Mouse (Mus musculus) forebrain, embryonic 16.5 days (tissue): ENCODE measurements around the gene Rcn3. TPM values are rescaled to one million over a fixed set of nuclear protein-coding genes. Genes with fewer than 3 reads are reported as not detected.

Experiments
- ATAC-seq: fragments of 200-750 bp; cut with Nextera tagmentation; 2 replicates; pipeline ENCODE4 v1.8.0; 2017; ENCODE audit warnings: mild to moderate bottlenecking, moderate library complexity
- H3K27ac ChIP-seq: fragments of 300-500 bp; sonication (generic); 2 replicates; pipeline ENCODE4 v1.5.1; 2014; ENCODE audit warnings: low read length, control low read depth
- H3K27me3 ChIP-seq: fragments of 300-500 bp; sonication (generic); replicated peaks from 2 replicates; pipeline ENCODE4 v1.6.1; 2014; ENCODE audit warnings: low read length; ENCODE audit not compliant: control insufficient read depth, insufficient read depth
- H3K36me3 ChIP-seq: fragments of 300-500 bp; sonication (generic); 2 replicates; pipeline ENCODE4 v1.6.1; 2014; ENCODE audit not compliant: control insufficient read depth, insufficient read depth
- H3K4me1 ChIP-seq: fragments of 300-500 bp; sonication (generic); replicated peaks from 2 replicates; pipeline ENCODE4 v1.6.1; 2014; ENCODE audit warnings: low read length; ENCODE audit not compliant: control insufficient read depth, insufficient read depth
- H3K4me2 ChIP-seq: fragments of 300-500 bp; sonication (generic); 2 replicates; pipeline ENCODE4 v1.6.1; 2014; ENCODE audit warnings: mild to moderate bottlenecking, low read length, control low read depth
- H3K4me3 ChIP-seq: fragments of 300-500 bp; sonication (generic); replicated peaks from 2 replicates; pipeline ENCODE4 v1.5.1; 2014; ENCODE audit warnings: mild to moderate bottlenecking, low read length, control low read depth
- H3K9ac ChIP-seq: fragments of 300-500 bp; sonication (generic); replicated peaks from 2 replicates; pipeline ENCODE4 v1.6.1; 2014; ENCODE audit warnings: low read depth, low read length, control low read depth
- H3K9me3 ChIP-seq: fragments of 300-500 bp; sonication (generic); 2 replicates; pipeline ENCODE4 v1.6.1; 2016; ENCODE audit warnings: low read length; ENCODE audit not compliant: control insufficient read depth
- WGBS: fragments of 180-500 bp; shearing (Covaris S2); extraction: QIAGEN DNeasy Blood & Tissue Kit; methylation state at CpG from one replicate; pipeline ENCODE4 v1.1.7; 2014; 5-methylcytosine and 5-hydroxymethylcytosine counted together
- polyA plus RNA-seq: library from polyadenylated mRNA; unstranded; fragments of >200 nt; fragmentation: Nextera tagmentation; extraction: Ambion mirVana; gene quantifications from 2 replicates; pipeline ENCODE4 v1.2.1, GENCODE M21; 2015

Gene Rcn3
- polyA plus RNA-seq, 1 experiment from 2014 or later = 50.8 TPM

DNA sequence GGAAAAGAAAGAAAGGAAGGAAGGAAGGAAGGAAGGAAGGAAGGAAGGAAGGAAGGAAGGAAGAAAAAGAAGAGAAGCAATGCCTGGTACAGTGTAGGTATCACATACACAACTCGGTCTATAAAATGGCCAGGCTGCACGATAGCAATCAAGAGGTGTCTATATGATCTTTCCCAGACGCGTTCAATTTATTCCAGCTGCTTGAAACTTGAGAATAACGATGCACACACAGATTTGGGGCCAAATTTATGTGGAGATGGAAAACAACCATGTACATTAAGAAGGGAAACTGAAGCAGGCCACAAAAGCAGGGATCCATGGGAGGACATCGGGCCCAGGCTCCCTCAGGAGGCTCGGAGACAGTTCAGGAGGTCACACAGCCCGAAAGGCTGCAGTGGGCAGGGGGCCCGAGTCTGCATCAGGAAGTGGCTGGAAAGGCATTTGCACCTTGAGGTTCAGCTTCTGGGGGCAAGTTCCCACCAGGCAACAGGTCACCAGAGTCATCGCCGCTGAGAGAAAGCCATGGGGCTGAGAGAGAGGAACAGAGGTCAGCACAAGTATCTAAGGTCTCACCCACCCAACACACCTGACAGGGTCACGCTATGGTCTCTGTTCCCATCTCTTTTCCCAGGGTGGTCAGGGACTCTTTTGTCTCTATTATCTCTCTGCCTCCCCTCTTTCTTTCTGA, 951 bp upstream of the Rcn3 start:
- no peak for ATAC-seq
- 71% methylated on average over 12 of the region's 12 CpGs for WGBS
- Histone ChIP-seq H3K27me3 (no peaks in the 10 kb centered on the region), H3K4me3 (no peak overlapping the region), H3K4me2 (no peak overlapping the region), H3K36me3 (no peaks in the 10 kb centered on the region), H3K9ac (no peak overlapping the region), H3K9me3 (no peaks in the 10 kb centered on the region), H3K27ac (no peak overlapping the region), H3K4me1 (peaks cover 11% of the 10 kb centered on the region)

DNA sequence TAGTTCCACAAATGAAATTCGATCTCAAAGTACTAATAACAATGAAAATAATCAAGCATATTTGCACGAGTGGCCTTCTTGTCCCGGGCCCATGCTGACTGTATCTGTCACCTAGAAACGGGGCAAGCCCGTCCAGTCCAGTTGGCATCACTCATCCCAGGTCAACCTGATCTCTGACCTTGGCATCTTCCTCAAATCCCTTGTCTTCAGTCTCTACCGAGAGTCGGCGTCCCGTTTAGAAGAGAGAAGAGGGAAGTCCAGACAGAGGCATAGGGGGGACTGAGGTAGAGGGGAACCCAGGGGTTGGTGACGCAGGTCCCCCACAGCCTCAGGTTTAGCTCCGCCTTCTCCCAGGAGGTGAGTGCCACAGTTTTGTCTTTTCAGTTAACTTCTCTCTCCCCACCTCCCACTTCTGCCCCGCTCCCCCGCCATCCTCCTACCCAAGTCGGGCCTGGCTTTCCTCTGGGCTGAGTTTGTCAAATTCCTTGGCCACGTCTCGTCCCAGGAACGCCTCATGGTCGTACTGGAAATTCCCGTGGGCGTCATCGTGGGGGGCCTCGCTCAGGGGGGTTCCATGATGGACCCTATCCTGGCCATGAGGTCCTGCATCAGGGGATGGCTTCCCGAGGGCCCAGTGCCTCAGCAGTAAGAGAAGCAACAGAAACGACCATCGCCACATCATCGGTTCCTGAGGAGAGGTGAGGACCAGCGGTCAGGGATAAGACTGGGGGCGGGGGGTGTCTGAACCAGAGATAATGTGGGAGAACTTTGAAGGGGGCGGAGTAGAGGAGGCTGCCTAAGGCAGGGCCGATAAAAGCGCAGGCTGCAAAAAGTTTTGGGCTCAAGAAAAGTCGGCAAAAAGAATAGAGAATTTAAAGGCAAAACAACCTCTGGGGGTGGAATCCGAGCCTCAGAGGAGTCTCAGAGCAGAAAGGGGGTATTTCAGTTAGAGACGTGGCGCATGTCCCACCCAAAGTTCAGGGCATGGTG, 725 bp downstream of the Rcn3 start:
- 14% methylated on average over 35 of the region's 35 CpGs for WGBS
- H3K27ac ChIP-seq = no peak overlapping the region
- peaks cover 3% of the 10 kb centered on the region; the same call in 1 of the 2 replicates for H3K36me3 ChIP-seq
- no peaks in the 10 kb centered on the region for H3K27me3 ChIP-seq
- peak; percentile 22; the same call in 1 of the 2 replicates for ATAC-seq
- peaks cover 11% of the 10 kb centered on the region for H3K4me1 ChIP-seq
- H3K4me2 ChIP-seq = peak overlapping the region; percentile 67
- peak overlapping the region; percentile 33 for H3K9ac ChIP-seq
- no peaks in the 10 kb centered on the region for H3K9me3 ChIP-seq
- peak overlapping the region; percentile 48 for H3K4me3 ChIP-seq

DNA sequence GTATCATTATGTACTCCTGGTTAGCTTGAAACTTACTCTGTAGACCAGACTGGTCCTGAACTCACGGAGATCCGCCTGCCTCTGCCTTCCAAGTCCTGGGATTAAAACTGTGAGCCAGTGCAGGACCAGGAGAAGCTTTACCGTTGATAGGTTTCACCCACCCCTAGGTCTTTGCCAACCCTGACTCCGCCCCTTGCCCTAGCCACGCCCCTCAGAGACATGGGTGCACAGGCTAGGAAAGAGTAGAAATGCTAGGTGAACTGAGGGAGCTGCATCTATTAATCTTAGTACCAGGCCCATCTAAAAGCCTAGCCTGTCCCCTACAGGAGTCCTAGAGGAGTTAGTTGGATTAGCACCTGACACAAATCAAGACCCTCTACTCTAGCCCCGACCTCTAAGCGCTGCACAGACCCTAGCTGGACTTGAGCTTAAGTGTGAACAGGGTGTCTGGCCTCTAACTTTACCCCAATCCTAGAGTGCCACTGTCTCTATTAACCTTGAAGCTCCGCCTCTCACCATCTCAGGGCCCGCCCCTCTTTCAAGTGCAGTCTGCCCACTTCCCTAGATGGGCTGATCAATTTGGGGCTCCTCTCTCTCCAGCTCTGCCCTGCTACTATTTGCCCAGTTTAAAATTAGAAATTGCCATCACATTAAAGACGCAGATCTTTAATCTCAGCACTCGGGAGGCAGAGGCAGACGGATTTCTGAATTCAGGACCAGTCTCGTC, 1.6 kb downstream of the Rcn3 start:
- Histone ChIP-seq H3K4me2 (no peak overlapping the region; the same call in 1 of the 2 replicates), H3K9me3 (no peaks in the 10 kb centered on the region), H3K36me3 (peaks cover 6% of the 10 kb centered on the region; the same call in 1 of the 2 replicates), H3K4me1 (peaks cover 11% of the 10 kb centered on the region), H3K9ac (no peak overlapping the region), H3K4me3 (no peak overlapping the region), H3K27me3 (no peaks in the 10 kb centered on the region), H3K27ac (no peak overlapping the region)
- WGBS = 79% methylated on average over 13 of the region's 13 CpGs
- no peak for ATAC-seq

DNA sequence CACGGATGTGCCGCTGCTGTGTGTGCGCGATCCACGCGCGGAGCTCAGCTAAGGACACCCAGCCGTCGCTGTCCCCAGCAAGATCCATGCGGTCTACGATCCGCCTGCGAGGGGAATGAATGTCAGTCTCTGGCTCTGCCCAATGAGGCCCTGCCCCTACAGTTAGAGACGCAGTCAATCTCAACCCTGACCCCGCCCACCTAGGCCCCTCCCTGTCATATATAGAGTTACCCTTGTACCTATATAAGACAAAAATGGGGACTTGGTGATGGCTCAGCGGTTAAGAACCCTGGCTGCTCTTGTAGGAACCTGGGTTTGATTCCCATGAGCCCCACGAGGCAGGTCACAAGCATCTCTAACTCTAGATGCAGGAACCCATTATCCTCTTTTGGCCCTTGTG, 3.4 kb downstream of the Rcn3 start:
- Histone ChIP-seq H3K36me3 (peaks cover 6% of the 10 kb centered on the region; the same call in 1 of the 2 replicates), H3K4me1 (peaks cover 11% of the 10 kb centered on the region), H3K27me3 (no peaks in the 10 kb centered on the region), H3K4me3 (no peak overlapping the region), H3K27ac (no peak overlapping the region), H3K9ac (no peak overlapping the region), H3K4me2 (no peak overlapping the region), H3K9me3 (no peaks in the 10 kb centered on the region)
- no peak for ATAC-seq
- WGBS = 94% methylated on average over 17 of the region's 17 CpGs

DNA sequence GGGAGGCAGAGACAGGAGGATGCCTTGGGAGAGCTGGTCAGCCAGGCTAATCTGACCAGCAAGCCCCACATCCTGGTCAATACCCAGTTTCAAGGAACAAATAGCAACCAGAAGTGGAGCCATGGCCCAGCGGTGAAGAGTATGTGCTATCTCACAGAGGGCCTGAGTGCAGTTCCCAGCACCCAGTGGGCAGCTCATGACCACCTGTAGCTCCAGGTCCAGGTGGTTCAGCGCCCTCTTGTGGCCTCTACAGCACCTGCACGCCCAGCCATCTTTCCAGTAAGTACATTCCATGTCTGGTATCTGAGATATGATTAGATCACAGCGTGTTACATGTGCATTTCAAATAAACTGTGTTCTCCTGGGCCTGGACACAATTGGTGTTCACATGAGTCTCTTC, 5.9 kb downstream of the Rcn3 start:
- Histone ChIP-seq H3K4me1 (peaks cover under 1% of the 10 kb centered on the region; the same call in 1 of the 2 replicates), H3K4me2 (no peak overlapping the region), H3K9me3 (no peaks in the 10 kb centered on the region), H3K36me3 (peaks cover 6% of the 10 kb centered on the region; the same call in 1 of the 2 replicates), H3K4me3 (no peak overlapping the region), H3K9ac (no peak overlapping the region), H3K27ac (no peak overlapping the region), H3K27me3 (no peaks in the 10 kb centered on the region)
- WGBS = 78% methylated on average over 4 of the region's 4 CpGs
- ATAC-seq = no peak

DNA sequence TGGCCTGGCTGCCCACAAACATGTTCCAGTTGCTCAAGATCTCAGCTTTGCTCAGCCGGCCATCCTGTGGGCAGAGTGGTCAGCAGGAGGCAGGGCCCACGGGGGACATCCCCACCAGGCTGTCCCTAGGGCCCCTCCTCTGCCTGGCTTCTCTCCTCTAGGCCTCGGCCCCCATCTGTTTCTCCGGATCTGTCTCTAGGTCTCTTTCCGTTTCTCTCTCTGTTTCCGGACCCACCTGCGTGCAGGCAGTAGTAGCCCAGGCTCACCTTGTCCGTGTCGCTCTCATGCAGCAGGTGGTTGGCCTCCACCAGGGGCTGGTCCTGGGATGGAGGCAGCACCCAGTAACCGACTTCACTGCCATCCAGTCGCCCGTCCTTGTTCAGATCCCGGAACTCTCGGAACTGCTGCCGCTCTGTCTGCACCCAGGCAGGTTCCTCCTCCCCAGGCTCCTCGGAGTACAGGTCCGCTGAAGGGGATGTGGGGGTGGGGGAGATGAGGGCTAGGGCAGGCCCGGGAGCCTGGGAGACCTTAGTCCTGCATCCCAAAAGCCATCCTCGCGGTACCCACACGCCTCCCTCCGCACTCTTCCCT, 8.6 kb downstream of the Rcn3 start:
- H3K27me3 ChIP-seq = no peaks in the 10 kb centered on the region
- no peak overlapping the region for H3K27ac ChIP-seq
- no peak for ATAC-seq
- H3K9me3 ChIP-seq = no peaks in the 10 kb centered on the region
- no peak overlapping the region for H3K4me3 ChIP-seq
- WGBS = 89% methylated on average over 22 of the region's 22 CpGs
- no peak overlapping the region for H3K9ac ChIP-seq
- H3K4me1 ChIP-seq = no peaks in the 10 kb centered on the region
- no peak overlapping the region for H3K4me2 ChIP-seq
- peaks cover 6% of the 10 kb centered on the region; the same call in 1 of the 2 replicates for H3K36me3 ChIP-seq

DNA sequence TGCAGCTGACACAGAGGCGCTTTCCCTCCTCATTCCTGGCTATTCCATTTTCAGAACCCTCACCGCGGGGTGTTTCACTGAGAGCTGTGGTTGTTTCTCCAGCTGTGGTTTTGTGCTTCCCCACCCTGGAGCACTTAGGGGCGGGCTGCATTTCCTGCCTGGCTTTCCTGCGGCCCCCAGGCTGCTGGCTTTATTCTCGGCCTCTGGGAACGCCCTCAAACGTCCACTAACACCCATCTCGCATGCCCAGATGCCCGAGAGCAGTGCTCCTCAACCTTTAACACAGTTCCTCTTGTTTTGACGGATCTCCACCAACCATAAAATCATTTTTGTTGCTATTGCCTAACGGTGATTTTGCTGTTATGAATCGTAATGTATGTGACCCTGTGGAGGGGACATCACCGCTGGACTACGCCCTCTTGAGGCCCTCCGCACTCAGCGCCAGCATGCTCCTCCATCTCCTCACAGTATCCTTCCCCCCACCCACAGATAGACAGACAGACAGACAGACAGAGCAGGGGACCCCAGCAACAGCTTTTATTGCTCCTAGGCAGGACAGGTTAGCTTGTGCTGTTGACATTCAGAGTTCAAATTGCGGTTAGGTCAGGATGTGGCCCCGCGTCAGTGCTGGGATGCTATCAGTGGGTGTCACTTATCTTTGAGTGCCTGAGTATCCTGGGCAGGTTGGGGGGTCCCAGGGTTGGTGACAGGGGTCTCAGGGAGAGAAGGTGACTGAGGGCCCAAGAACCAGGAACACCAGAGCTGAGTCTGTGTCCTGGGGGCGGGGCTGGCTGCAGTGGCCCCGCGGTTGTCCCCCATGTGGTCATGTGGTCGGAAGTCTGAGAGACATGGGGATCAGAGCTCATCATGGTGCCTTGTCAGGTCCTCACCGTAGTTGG, 9.4 kb downstream of the Rcn3 start:
- H3K9ac ChIP-seq = no peak overlapping the region
- H3K4me1 ChIP-seq = no peaks in the 10 kb centered on the region
- ATAC-seq = no peak
- no peak overlapping the region for H3K4me3 ChIP-seq
- no peak overlapping the region for H3K27ac ChIP-seq
- H3K27me3 ChIP-seq = no peaks in the 10 kb centered on the region
- H3K9me3 ChIP-seq = no peaks in the 10 kb centered on the region
- 82% methylated on average over 25 of the region's 25 CpGs for WGBS
- no peak overlapping the region for H3K4me2 ChIP-seq
- peaks cover 6% of the 10 kb centered on the region; the same call in 1 of the 2 replicates for H3K36me3 ChIP-seq

DNA sequence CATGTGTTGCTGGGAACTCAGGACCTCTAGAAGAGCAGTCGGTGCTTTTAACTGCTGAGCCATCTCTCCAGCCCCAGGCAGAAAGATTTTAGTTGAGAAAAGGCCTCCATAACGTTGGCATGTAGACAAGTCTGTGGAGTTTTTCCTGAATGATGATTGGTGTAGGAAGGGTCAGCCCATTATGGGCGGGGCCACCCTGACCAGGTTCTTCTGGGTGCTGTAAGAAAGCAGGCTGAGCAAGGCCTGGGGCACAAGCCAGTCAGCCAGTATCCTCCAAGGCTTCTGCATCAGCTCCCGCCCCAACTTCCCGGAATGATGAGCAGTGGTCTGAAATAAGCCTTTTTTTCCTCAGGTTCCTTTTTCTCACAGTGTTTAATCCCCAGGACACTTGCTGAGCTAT, 11.0 kb downstream of the Rcn3 start:
- ATAC-seq = no peak
- Histone ChIP-seq H3K4me1 (no peaks in the 10 kb centered on the region), H3K27ac (no peak overlapping the region), H3K9me3 (no peaks in the 10 kb centered on the region), H3K4me3 (no peak overlapping the region), H3K36me3 (0 out of 2 replicates have a peak, but pooled peaks cover 2% of the 10 kb centered on the region), H3K9ac (no peak overlapping the region), H3K27me3 (no peaks in the 10 kb centered on the region), H3K4me2 (no peak overlapping the region)
- WGBS = 38% methylated on average over 5 of the region's 5 CpGs
